Mouse (Mus musculus): ENCODE measurements around the gene Gm20388. TPM values are rescaled to one million over a fixed set of nuclear protein-coding genes. Genes with fewer than 3 reads are reported as not detected.

Gene Gm20388
- polyA plus RNA-seq, 1 experiment from 2014 or later = 2.5 TPM

GRCm38 (mm10) chr8:121636180-121636579 lies 1725.5 kb downstream of the Gm20388 start:
- Histone ChIP-seq H3K4me3 (no peak overlapping the region), H3K27me3 (ENCODE audit: low read depth, poor library complexity, severe bottlenecking) (no peaks in the 10 kb centered on the region), H3K9me3 (replicated peaks) (no peaks in the 10 kb centered on the region), H3K27ac (peak overlapping the region; percentile 50; the same call in 1 of the 2 replicates), H3K4me1 (peaks cover 28% of the 10 kb centered on the region), H3K36me3 (peaks cover 21% of the 10 kb centered on the region)
- no peak for DNase-seq (ENCODE audit: low spot score)
- 92% methylated on average over 8 of the region's 8 CpGs for WGBS

GRCm38 (mm10) chr8:121642804-121643203 lies 1732.2 kb downstream of the Gm20388 start:
- no peak for DNase-seq (ENCODE audit: low spot score)
- H3K9me3 ChIP-seq (replicated peaks) = no peaks in the 10 kb centered on the region
- 79% methylated on average over 3 of the region's 3 CpGs for WGBS
- peaks cover 25% of the 10 kb centered on the region; the same call in 1 of the 2 replicates for H3K4me1 ChIP-seq
- peaks cover 16% of the 10 kb centered on the region for H3K36me3 ChIP-seq
- no peak overlapping the region for H3K4me3 ChIP-seq
- no peak overlapping the region for H3K27ac ChIP-seq
- H3K27me3 ChIP-seq (ENCODE audit: low read depth, poor library complexity, severe bottlenecking) = no peaks in the 10 kb centered on the region

GRCm38 (mm10) chr8:121643384-121643783 lies 1732.7 kb downstream of the Gm20388 start:
- DNase-seq (ENCODE audit: low spot score) = no peak
- Histone ChIP-seq H3K27ac (no peak overlapping the region), H3K4me1 (peaks cover 29% of the 10 kb centered on the region), H3K36me3 (peaks cover 18% of the 10 kb centered on the region), H3K27me3 (ENCODE audit: low read depth, poor library complexity, severe bottlenecking) (no peaks in the 10 kb centered on the region), H3K4me3 (no peak overlapping the region), H3K9me3 (replicated peaks) (no peaks in the 10 kb centered on the region)
- WGBS = 84% methylated on average over 11 of the region's 11 CpGs

- Histone ChIP-seq H3K27ac (no peak overlapping the region), H3K27me3 (ENCODE audit: low read depth, poor library complexity, severe bottlenecking) (no peaks in the 10 kb centered on the region), H3K4me3 (no peak overlapping the region), H3K9me3 (replicated peaks) (no peaks in the 10 kb centered on the region), H3K4me1 (peaks cover 64% of the 10 kb centered on the region), H3K36me3 (peaks cover 29% of the 10 kb centered on the region)
- DNase-seq (ENCODE audit: low spot score) = no peak
- 92% methylated on average over 12 of the region's 12 CpGs for WGBS
Observed at GRCm38 (mm10) chr8:121647511-121648215, 1737.0 kb downstream of the Gm20388 start.

GRCm38 (mm10) chr8:121648451-121648850 lies 1737.8 kb downstream of the Gm20388 start:
- H3K9me3 ChIP-seq (replicated peaks) = no peaks in the 10 kb centered on the region
- peaks cover 29% of the 10 kb centered on the region for H3K36me3 ChIP-seq
- H3K4me1 ChIP-seq = peaks cover 60% of the 10 kb centered on the region
- H3K27ac ChIP-seq = no peak overlapping the region
- no peak overlapping the region for H3K4me3 ChIP-seq
- DNase-seq (ENCODE audit: low spot score) = no peak
- no peaks in the 10 kb centered on the region for H3K27me3 ChIP-seq (ENCODE audit: low read depth, poor library complexity, severe bottlenecking)
- 84% methylated on average over 16 of the region's 16 CpGs for WGBS

GRCm38 (mm10) chr8:121649423-121649822 lies 1738.8 kb downstream of the Gm20388 start:
- Histone ChIP-seq H3K27ac (no peak overlapping the region), H3K27me3 (ENCODE audit: low read depth, poor library complexity, severe bottlenecking) (no peaks in the 10 kb centered on the region), H3K9me3 (replicated peaks) (no peaks in the 10 kb centered on the region), H3K36me3 (peaks cover 26% of the 10 kb centered on the region), H3K4me3 (peak overlapping the region; percentile 87; the same call in 1 of the 2 replicates), H3K4me1 (peaks cover 67% of the 10 kb centered on the region)
- 89% methylated on average over 5 of the region's 5 CpGs for WGBS
- DNase-seq (ENCODE audit: low spot score) = no peak

- peaks cover 25% of the 10 kb centered on the region for H3K36me3 ChIP-seq
- 82% methylated on average over 10 of the region's 10 CpGs for WGBS
- no peak overlapping the region; the same call in 1 of the 2 replicates for H3K27ac ChIP-seq
- no peaks in the 10 kb centered on the region for H3K9me3 ChIP-seq (replicated peaks)
- 0 out of 2 replicates have a peak, but pooled peaks cover 3% of the 10 kb centered on the region for H3K27me3 ChIP-seq (ENCODE audit: low read depth, poor library complexity, severe bottlenecking)
- peak overlapping the region; percentile 87; the same call in 1 of the 2 replicates for H3K4me3 ChIP-seq
- peaks cover 63% of the 10 kb centered on the region for H3K4me1 ChIP-seq
- no peak for DNase-seq (ENCODE audit: low spot score)
Observed at GRCm38 (mm10) chr8:121649904-121650303, 1739.3 kb downstream of the Gm20388 start.

- no peak for DNase-seq (ENCODE audit: low spot score)
- 0 out of 2 replicates have a peak overlapping the region, but pooled peaks have one; percentile 74 for H3K27ac ChIP-seq
- H3K4me1 ChIP-seq = peaks cover 60% of the 10 kb centered on the region
- peaks cover 25% of the 10 kb centered on the region for H3K36me3 ChIP-seq
- 0 out of 2 replicates have a peak, but pooled peaks cover 4% of the 10 kb centered on the region for H3K27me3 ChIP-seq (ENCODE audit: low read depth, poor library complexity, severe bottlenecking)
- peak overlapping the region; percentile 87 for H3K4me3 ChIP-seq
- 80% methylated on average over 20 of the region's 20 CpGs for WGBS
- no peaks in the 10 kb centered on the region for H3K9me3 ChIP-seq (replicated peaks)
Observed at GRCm38 (mm10) chr8:121650389-121651307, 1740.0 kb downstream of the Gm20388 start.

GRCm38 (mm10) chr8:121651308-121651873 lies 1740.8 kb downstream of the Gm20388 start:
- 17% methylated on average over 47 of the region's 47 CpGs for whole genome bisulfite sequencing
- peak overlapping the region; percentile 74 for H3K27ac ChIP-seq
- no peaks in the 10 kb centered on the region for H3K9me3 ChIP-seq (replicated peaks)
- H3K36me3 ChIP-seq = peaks cover 22% of the 10 kb centered on the region
- H3K4me1 ChIP-seq = peaks cover 60% of the 10 kb centered on the region
- H3K4me3 ChIP-seq = peak overlapping the region; percentile 87
- no peak for DNase-seq (ENCODE audit: low spot score)
- 0 out of 2 replicates have a peak, but pooled peaks cover 4% of the 10 kb centered on the region for H3K27me3 ChIP-seq (ENCODE audit: low read depth, poor library complexity, severe bottlenecking)

GRCm38 (mm10) chr8:121651874-121652361 lies 1741.3 kb downstream of the Gm20388 start:
- DNase-seq (ENCODE audit: low spot score) = peak; percentile 74
- no peaks in the 10 kb centered on the region for H3K9me3 ChIP-seq (replicated peaks)
- 0 out of 2 replicates have a peak, but pooled peaks cover 4% of the 10 kb centered on the region for H3K27me3 ChIP-seq (ENCODE audit: low read depth, poor library complexity, severe bottlenecking)
- H3K27ac ChIP-seq = peak overlapping the region; percentile 74
- WGBS = 9% methylated on average over 56 of the region's 56 CpGs
- peak overlapping the region; percentile 87 for H3K4me3 ChIP-seq
- peaks cover 22% of the 10 kb centered on the region for H3K36me3 ChIP-seq
- H3K4me1 ChIP-seq = peaks cover 60% of the 10 kb centered on the region

GRCm38 (mm10) chr8:121652774-121653323 lies 1742.2 kb downstream of the Gm20388 start, which contains the start of gene Zcchc14:
Gene Zcchc14, minus strand, starts transcription at chr8:121652901.
- H3K4me1 ChIP-seq = peaks cover 52% of the 10 kb centered on the region
- H3K27me3 ChIP-seq (ENCODE audit: low read depth, poor library complexity, severe bottlenecking) = 0 out of 2 replicates have a peak, but pooled peaks cover 4% of the 10 kb centered on the region
- H3K27ac ChIP-seq = peak within 1 kb of the TSS; percentile 94
- peaks cover 15% of the 10 kb centered on the region for H3K36me3 ChIP-seq
- H3K9me3 ChIP-seq (replicated peaks) = no peaks in the 10 kb centered on the region
- peak; percentile 96 for DNase-seq (ENCODE audit: low spot score)
- under 1% methylated on average over 66 of the region's 67 CpGs for WGBS
- H3K4me3 ChIP-seq = peak within 1 kb of the TSS; percentile 87
